Mouse (Mus musculus) testis, postnatal 14 days (tissue): Measurements from ENCODE around the gene Fmnl2.

Experiments
- DNase-seq: peaks from one replicate; pipeline ENCODE4 v3.0.0; 2021; ENCODE audit warnings: low spot score

Fmnl2 gene

DNA sequence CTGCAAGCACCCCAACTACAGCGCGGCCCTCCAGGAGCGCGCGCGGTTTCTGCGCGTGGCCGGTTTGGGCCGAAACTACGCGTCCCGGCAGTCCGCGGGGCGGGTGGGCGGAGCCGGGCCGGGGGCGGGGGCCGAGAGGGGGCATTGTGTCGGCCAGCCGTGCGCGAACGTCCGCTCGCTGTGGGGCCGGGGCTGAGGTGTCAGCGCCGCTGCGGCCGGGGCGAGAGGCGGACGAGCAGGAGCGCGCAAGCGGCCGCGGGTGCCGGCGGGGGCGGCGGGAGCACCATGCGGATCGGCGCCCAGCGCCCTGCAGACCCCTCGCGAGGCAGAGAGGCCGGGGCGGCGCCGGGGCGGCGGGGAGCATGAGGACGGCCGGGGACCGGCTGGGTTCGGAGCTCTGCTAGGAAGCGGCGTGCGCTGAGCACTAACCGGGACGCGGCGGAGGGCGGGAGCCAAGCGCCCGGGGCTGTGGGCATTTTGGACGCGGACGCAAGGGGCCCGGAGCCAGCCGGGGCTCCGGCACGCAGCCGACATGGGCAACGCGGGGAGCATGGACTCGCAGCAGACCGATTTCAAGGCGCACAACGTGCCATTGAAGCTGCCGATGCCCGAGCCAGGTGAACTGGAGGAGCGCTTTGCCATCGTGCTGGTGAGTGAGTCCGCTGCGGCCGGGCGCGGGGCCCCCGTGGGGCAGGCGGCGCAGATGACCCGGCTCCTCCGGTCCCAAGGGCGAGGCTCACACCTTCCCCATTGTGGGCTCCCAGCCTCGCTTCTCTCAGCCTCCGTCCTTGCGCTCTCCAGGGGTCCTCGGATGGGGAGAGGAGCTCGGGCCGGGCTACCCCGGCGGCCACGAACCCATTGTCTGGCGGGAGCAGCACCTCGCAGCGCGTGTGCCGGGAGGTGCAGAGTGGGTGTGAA is at the start of gene Fmnl2:
TSS of gene Fmnl2 (plus strand) at position 250 of the 918 bp plus-strand sequence.
- peak; percentile 83 for DNase-seq

DNA sequence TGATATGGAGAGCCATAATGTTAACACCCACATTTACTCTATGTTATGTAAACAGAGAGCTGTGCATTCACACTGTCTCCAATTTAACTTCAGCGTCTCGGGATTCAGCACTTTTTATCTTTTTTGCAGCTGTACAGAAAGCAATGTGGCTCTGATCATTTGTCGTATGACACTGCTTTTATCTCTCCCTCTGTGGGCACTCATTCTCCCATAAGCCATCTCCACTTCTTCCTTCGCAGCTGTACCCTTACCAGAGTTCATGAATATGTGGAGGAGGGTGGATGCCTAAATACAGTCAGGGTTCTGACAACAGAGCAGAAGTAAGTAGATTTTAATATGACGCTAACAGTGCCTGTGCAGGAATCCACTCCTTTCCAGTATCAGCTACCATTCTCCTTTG is 47.7 kb upstream of the Fmnl2 start:
- DNase-seq: no peak

- DNase-seq: no peak
These were observed 46.0 kb upstream of the Fmnl2 start for GRCm38 (mm10) chr2:52811691-52812090.

DNA sequence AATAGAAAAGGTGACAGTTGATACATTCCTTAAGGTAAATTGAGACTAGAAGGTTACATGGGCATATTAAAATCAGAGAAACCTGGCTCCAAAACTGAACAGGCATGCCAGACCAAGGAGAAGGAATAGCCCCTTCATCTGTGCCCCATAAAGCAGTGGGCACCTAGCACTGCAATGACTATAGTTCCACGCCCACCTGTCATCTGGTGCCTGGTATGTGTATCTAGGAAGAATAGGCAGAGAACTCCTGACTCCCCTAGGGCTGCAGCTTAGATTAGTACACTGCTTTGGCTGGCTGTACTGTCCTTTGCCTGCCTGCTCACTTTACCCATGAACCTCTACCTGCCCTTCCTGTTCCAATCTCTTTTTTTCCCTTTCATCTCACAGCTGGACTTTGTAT is 40.3 kb upstream of the Fmnl2 start:
- DNase-seq: no peak

GRCm38 (mm10) chr2:52818944-52819343 is 38.7 kb upstream of the Fmnl2 start:
- DNase-seq: no peak

DNA sequence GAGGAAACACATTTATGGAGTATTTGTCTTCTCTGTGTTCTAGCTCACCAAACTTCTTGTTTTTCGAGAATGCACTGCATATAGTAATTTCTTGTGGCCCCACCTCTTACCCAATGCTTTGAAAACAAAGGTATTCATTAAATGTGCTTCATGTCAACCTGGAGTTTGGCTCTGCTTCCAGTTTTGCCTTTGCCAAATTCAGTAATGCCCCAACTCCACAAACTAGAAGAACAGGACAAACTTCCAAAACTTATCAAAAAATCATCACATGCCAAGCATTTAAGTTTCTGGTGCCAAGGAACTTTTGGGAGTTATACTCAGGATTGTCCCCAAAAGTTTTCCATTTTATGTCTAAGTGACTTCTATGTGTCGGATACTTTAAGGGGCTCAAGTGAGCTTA is 35.4 kb upstream of the Fmnl2 start:
- no peak for DNase-seq

- DNase-seq: no peak
These were observed 29.6 kb upstream of the Fmnl2 start for GRCm38 (mm10) chr2:52828077-52828476.

DNA sequence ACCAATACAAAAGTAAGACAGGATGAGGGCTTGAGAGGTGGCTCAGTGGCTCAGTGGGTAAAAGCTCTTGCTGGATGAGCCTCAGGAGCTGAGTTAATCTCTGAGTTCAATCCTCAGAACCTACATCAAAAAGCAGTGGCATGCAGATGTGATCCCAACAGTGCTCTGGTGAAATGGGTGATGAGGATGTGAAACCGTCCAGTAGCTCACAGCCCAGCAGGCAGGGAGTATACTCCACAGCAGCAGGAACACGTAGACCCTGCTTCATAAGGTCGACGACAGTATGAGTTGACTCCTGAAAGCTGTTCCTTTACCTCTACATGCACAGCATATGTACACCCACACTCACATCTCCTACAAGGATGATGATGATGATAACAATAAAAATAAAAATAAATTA is 27.1 kb upstream of the Fmnl2 start:
- no peak for DNase-seq

GRCm38 (mm10) chr2:52831585-52831984 is 26.1 kb upstream of the Fmnl2 start:
- no peak for DNase-seq

DNA sequence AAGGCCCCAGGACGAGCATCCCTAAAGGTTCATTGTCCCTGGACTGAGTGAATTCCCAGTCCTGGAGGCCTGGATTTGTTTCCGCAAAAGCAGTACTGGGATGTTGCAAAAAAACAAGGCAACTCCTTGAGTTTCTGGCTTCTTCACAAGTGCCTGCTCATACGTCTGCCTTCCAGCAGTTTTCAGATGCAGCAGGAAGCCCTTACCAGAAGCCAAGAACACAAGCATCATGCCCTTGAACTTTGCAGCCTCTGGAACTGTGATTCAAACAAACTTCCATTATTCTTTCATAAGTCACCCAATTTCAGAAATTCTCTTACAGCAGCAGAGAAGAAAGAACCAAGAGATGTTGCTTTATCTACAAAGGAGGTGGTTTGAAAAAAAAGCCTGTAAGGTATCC is 21.9 kb upstream of the Fmnl2 start:
- DNase-seq: peak; percentile 41

DNA sequence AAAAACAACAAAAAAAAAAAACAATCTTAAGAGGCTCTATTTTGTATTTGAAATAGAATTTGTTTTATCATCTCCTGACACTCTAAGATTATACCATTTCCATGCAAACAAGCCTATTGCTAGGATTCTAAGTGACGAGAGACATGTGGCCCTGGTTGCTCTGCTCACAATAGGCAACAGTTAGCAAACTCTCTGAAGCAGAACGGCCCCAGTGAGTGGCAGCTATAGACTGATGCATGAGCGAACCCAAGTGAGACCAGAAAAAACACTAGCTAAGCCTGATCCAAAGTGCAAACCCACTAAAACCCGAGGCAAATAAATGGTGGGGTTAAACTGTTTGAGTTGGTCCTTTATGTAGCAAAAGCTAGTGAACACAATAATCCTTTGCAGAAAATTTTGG is 18.6 kb upstream of the Fmnl2 start:
- DNase-seq: no peak

DNA sequence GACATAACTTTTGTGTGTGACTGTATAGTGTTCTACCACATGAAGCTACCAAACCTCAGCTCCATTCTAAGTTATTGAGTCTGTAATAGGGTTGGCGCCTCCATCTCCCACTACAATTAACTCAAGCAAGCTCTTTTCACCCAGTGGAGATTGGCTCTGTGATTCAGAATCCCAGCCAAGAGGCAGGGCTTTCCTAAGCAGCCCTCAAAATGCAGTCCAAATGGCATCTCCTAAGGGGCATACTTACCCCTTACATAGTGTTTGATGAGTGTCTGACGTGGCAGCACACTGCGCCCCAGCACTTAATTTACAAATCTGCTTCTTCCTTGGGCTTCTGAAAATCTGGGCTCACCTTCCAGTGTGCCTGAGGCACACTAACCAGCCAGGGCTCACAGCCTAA is 17.8 kb upstream of the Fmnl2 start:
- DNase-seq: no peak

DNA sequence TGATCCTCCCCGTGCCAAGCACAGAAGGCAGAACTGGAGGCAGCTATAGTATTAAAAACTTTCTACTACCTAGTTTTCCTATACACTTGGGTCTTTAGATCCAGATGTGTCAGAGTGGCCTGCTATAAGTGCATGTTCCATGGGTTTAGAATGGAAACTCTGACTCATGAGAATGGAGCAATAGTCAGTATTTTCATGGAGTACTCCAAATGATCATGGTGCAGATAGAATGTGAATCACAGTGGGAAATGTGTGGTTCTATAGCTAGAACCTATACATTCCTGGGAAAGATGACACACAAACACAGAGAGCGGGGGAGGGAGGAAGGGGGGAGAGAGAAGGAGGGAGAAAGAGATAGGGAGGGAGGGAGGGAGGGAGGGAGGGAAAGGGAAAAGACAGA is 13.8 kb upstream of the Fmnl2 start:
- DNase-seq: no peak

- no peak for DNase-seq
These were observed 12.5 kb upstream of the Fmnl2 start for GRCm38 (mm10) chr2:52844936-52845752.

DNA sequence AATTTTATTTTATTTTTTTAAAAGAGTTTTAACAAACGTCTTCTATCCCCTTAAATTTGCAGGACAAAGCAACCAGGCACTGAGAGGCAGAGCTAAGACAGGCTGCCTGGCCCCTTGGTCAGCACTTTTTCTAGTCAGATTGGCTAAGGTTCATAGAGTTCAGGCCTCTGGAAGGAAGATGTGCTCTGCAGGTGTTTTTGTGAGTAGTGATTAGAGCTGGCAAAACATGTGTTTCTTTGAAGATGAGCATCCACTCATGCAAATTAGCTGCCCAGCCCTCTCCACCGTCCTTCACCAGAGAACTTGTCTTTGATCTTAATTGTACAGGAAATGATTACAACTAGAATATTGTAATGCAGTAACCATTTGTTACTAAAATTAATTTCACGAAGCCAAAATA is 11.2 kb upstream of the Fmnl2 start:
- DNase-seq: no peak

DNA sequence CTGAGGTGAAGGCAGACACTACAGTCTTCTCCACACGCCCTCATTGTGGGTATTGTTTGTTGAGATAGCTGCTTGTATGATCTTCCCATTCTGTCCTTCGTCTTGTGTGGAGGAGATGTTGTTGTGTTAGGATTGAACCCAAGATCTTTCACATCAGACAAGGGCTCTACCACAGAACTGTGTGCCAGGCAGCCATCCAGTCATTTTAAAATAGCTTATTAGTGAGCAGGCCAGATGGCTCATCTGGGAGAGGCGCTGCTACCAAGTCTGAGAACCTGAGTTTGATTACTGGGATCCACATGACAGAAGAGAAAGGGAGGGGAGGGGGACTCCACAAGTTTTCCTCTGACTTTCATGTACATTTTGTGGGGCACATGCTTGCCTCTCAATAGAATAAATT is 8.6 kb upstream of the Fmnl2 start:
- no peak for DNase-seq

DNA sequence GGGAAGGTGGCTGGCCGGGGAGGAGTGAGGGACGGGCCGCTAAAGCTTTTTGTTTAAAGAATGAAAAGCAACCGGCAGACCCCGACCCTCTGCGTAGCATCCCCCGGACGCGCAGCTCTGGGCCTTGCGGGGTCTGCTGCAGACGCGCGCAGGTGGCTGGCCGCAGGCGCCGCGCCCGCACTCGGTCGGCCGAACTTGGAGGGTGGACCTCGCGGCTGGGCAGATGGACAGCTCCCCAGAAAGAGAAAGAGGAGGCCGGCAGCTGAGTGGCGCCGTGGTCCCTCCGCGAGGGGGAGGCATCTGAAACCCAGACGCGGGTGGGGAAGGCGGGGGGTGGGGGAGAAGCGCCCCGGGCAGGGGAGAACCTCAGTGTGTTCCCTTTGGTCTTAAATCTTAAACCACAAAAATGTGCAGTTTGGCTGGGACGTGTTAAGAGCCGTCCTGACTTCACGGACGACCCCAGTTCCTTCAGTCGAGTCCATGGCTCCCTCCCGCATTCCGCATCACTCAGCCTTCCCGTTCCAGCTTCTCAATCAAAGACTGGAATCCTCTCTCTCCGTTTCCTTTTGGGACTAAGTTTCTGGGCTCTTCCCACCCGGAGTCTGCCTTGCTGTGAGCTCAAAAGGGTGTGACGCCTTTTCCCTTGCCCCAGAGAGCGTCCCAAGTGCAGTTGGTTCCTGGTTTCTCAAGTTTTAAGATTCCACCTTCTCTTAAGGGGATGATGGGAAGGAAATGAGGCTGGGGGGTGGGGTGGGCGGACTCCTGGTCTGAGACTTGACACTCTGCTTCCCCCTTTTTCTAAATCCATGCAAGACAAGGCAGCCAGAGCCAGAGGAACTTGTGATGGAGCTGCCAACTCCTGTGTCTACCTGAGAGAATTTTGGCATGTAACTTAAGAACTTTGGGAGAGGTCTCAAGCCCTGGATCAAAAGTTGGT is 1.1 kb downstream of the Fmnl2 start:
- DNase-seq: peak; percentile 32

DNA sequence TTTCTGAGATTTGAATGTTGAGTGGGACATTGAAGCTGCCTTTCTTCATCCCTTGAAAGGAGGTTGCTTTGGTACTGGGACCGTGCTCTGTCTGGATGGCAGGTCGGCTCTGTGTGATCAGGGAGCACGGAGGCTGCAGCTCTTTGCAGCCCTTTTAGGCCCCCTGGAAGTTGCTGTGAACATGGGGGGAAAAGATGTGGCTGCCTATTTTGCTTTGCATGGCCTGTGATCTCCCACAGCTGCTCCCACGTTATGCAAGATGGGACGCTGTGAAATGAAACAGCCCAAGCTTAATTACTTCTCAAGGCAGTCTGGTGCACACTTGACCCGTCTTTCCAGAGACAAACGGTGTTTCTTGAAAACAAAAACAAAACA is 1.8 kb downstream of the Fmnl2 start:
- DNase-seq: no peak

DNA sequence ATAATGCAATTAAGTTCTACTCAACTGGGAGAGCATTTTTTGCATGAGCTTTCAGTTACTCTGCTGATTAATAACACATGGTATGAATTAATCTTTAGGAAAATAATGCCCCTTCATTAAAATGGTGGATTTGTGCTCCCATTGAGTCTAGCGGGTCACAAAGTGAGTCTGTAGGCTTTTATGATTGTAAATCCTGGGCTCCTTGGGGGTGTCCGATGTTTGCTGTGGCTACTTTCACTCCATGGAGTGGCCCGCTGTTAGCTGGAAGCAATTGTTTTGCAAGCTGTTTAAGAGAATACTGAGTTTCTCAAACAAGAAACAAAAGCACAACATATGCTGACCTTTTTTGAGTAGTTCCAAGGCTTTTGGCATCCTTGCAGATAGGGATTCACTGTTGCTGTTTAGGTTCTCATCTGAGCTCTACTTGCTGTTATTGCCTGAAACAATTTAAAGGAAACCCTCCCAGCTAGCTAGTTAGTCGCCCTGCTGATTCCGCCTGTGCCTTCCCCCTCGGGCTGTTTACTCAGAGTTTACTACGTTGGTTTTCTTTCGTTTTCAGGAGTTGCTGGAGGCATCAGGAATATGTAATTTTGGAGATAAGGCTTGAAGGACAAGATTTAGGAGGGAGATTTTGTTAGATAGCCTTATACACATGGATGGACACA is 2.6 kb downstream of the Fmnl2 start:
- no peak for DNase-seq

- DNase-seq: no peak
These were observed 4.5 kb downstream of the Fmnl2 start for GRCm38 (mm10) chr2:52862046-52862759.

GRCm38 (mm10) chr2:52862760-52863124 is 5.1 kb downstream of the Fmnl2 start:
- DNase-seq: no peak
